Mouse (Mus musculus) cerebellum, adult 2 months (tissue): Measurements from ENCODE around the gene Pde10a. TPM values are rescaled to one million over a fixed set of nuclear protein-coding genes. Genes with fewer than 3 reads are reported as not detected.
A peak's percentile ranks its signal among the peaks of the same experiment; 100 is the strongest.

ENCODE experiments used
- DNase-seq, 2 experiments: peaks; one replicate each; pipeline ENCODE4 v3.0.0; 2021
- H3K27ac ChIP-seq: fragments of 200-500 bp; 2 replicates; pipeline ENCODE4 v1.5.1; 2012; ENCODE audit warnings: low read length, control low read depth, inconsistent platforms; ENCODE audit not compliant: insufficient read depth
- H3K27me3 ChIP-seq: fragments of 200-500 bp; 2 replicates; pipeline ENCODE4 v1.6.1; 2012; ENCODE audit warnings: inconsistent platforms, mild to moderate bottlenecking, low read length, moderate library complexity; ENCODE audit not compliant: control insufficient read depth, insufficient read depth
- H3K4me1 ChIP-seq: fragments of 200-500 bp; 2 replicates; pipeline ENCODE4 v1.6.1; 2011; ENCODE audit warnings: low read length; ENCODE audit not compliant: control insufficient read depth, insufficient read depth
- H3K4me3 ChIP-seq: fragments of 200-500 bp; replicated peaks from 2 replicates; pipeline ENCODE3; 2011; ENCODE audit warnings: mild to moderate bottlenecking, low read depth, low read length, control low read depth; ENCODE audit not compliant: insufficient read depth
- CTCF ChIP-seq: fragments of 200-500 bp; IDR thresholded peaks from 2 replicates; pipeline ENCODE4 v1.5.1; 2011; ENCODE audit warnings: low read depth, mild to moderate bottlenecking, control low read depth, low read length, moderate library complexity, borderline replicate concordance; ENCODE audit not compliant: insufficient read depth
- POLR2A ChIP-seq: fragments of 200-500 bp; IDR thresholded peaks from 2 replicates; pipeline ENCODE4 v1.6.1; 2011; ENCODE audit warnings: low read length, control low read depth, borderline replicate concordance; ENCODE audit not compliant: insufficient read depth
- WGBS: fragments of 180-500 bp; shearing (Covaris S2); methylation state at CpG from one replicate; pipeline ENCODE4 v1.1.7; 2018; 5-methylcytosine and 5-hydroxymethylcytosine counted together
- polyA plus RNA-seq: library from polyadenylated mRNA; depleted of rRNA; stranded (reverse); fragments of >200 nt; gene quantifications from 2 replicates; pipeline ENCODE4 v1.2.3, GENCODE M21; 2012

Pde10a gene
- polyA plus RNA-seq, 1 experiment: 40.9 TPM

GRCm38 (mm10) chr17:8562886-8563280 lies 37.7 kb downstream of the Pde10a start:
- DNase-seq: no peak
- WGBS: 81% methylated on average over 1 of the region's 1 CpGs
- Histone ChIP-seq H3K27ac (no peak overlapping the region), H3K4me3 (no peak overlapping the region), H3K4me1 (peaks cover 25% of the 10 kb centered on the region), H3K27me3 (no peaks in the 10 kb centered on the region)
- TF ChIP-seq POLR2A: no peak
- TF ChIP-seq CTCF: no peak

- no peak for DNase-seq
- 94% methylated on average over 6 of the region's 6 CpGs for WGBS
- Histone ChIP-seq H3K27ac (no peak within 1 kb of the TSS), H3K4me1 (peaks cover 18% of the 10 kb centered on the region), H3K4me3 (no peak within 1 kb of the TSS), H3K27me3 (no peaks in the 10 kb centered on the region)
- TF ChIP-seq POLR2A (no peak), CTCF (no peak)
Observed at GRCm38 (mm10) chr17:8566850-8567249, 41.7 kb downstream of the Pde10a start, which contains the start of gene Gm17087. Gene Gm17087 (minus strand): TSS chr17:8566950.

- H3K4me1 ChIP-seq: peaks cover 27% of the 10 kb centered on the region
- no peak overlapping the region for H3K4me3 ChIP-seq
- no peak for DNase-seq
- no peak overlapping the region for H3K27ac ChIP-seq
- no peaks in the 10 kb centered on the region for H3K27me3 ChIP-seq
- 43% methylated on average over 8 of the region's 8 CpGs for WGBS
- TF ChIP-seq CTCF (no peak), POLR2A (no peak)
Observed at GRCm38 (mm10) chr17:8573542-8574260, 48.5 kb downstream of the Pde10a start.

GRCm38 (mm10) chr17:8580360-8580759 lies 55.2 kb downstream of the Pde10a start:
- no peak overlapping the region for H3K27ac ChIP-seq
- H3K4me3 ChIP-seq: no peak overlapping the region
- no peak for DNase-seq
- H3K27me3 ChIP-seq: no peaks in the 10 kb centered on the region
- TF ChIP-seq POLR2A (no peak), CTCF (peak; percentile 37; the same call in 1 of the 2 replicates)
- peaks cover 23% of the 10 kb centered on the region for H3K4me1 ChIP-seq
- WGBS: 70% methylated on average over 3 of the region's 3 CpGs

- 56% methylated on average over 8 of the region's 8 CpGs for WGBS
- H3K27ac ChIP-seq: no peak overlapping the region
Observed at GRCm38 (mm10) chr17:8581579-8581978, 56.4 kb downstream of the Pde10a start.

GRCm38 (mm10) chr17:8592427-8593277 lies 67.5 kb downstream of the Pde10a start:
- WGBS: 14% methylated on average over 22 of the region's 22 CpGs
- Histone ChIP-seq H3K4me1 (peaks cover 20% of the 10 kb centered on the region), H3K4me3 (peak overlapping the region; percentile 31), H3K27me3 (no peaks in the 10 kb centered on the region), H3K27ac (0 out of 2 replicates have a peak overlapping the region, but pooled peaks have one; percentile 29)
- DNase-seq: peak; percentile 85 to 91
- no peak for TF ChIP-seq POLR2A
- TF ChIP-seq CTCF: peak; percentile 96

More at GRCm38 (mm10) chr17:8581579-8581978, 56.4 kb downstream of the Pde10a start:
- Histone ChIP-seq H3K4me1 (peaks cover 24% of the 10 kb centered on the region), H3K4me3 (no peak overlapping the region), H3K27me3 (no peaks in the 10 kb centered on the region)
- TF ChIP-seq CTCF (no peak), POLR2A (no peak)
- DNase-seq: no peak

- Histone ChIP-seq H3K4me1 (peaks cover 15% of the 10 kb centered on the region), H3K27me3 (no peaks in the 10 kb centered on the region), H3K27ac (no peak overlapping the region), H3K4me3 (no peak overlapping the region)
- TF ChIP-seq POLR2A (no peak), CTCF (peak; percentile 87)
- DNase-seq: peak; percentile 76 to 81
- WGBS: 9% methylated on average over 7 of the region's 7 CpGs
Observed at GRCm38 (mm10) chr17:8597790-8598189, 72.6 kb downstream of the Pde10a start.
